Mouse (Mus musculus) urinary bladder, postnatal 36 days (tissue): Measurements from ENCODE around the gene Spr.
A peak's percentile ranks its signal among the peaks of the same experiment; 100 is the strongest.
"Not testable (repeated sequence)": the region's sequence is repeated elsewhere in the genome, so short reads cannot be mapped to it uniquely, and the experiment has no call there.

Experiments used
- DNase-seq, 2 experiments: peaks; one replicate each; pipeline ENCODE4 v3.0.0; 2022; ENCODE audit warnings: low spot score in 2 of 2, mixed read lengths in 1 of 2

The Spr gene

GRCm38 (mm10) chr6:85137217-85138035, at the start of gene Spr:
TSS of gene Spr (minus strand) at chr6:85137766.
- DNase-seq = peak; percentile 91 to 95

DNA sequence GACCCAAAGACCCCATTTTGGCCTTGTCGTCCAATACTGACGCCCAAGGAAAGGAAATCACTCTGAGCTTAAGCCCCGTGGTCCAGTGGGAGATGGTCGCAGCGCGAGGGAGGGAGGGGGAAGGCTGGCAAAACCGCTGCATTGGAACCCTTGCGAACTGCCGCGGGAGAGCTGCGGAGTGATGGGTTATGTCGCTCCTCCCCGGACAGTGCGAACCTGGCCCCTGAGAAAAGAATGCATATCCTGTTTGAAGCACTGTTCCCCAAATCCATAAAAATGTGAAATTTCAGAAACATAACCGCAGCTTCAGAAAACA, 49.1 kb upstream of the Spr start:
- DNase-seq = no peak

- no peak for DNase-seq
These were observed 48.6 kb upstream of the Spr start for GRCm38 (mm10) chr6:85186033-85186743.

- DNase-seq = no peak
These were observed 46.4 kb upstream of the Spr start for GRCm38 (mm10) chr6:85183951-85184350.

DNA sequence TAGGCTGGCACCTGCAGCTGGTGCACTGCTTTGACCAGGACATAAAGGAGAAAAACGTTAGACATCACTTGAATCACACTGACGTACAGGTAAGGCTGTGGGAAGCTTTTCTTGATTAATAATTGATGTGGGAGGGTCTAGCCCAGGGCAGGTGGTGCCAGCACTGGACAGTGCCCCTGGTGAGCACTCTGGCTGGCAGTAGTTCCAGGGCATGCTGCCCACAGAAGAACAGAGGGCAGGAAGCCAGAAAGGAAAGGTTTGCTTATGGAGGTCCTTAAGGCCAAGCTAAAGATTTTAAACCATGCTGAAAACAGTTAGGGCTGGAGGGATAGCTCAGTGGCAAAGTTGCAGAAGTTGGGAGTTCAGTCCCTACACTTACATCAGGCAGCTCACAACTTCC, 42.5 kb upstream of the Spr start:
- no peak for DNase-seq

- no peak for DNase-seq
These were observed 42.0 kb upstream of the Spr start for GRCm38 (mm10) chr6:85179569-85179968.

- DNase-seq = no peak
These were observed 27.9 kb upstream of the Spr start for GRCm38 (mm10) chr6:85165440-85165921.

- peak; percentile 48 to 63 for DNase-seq
These were observed 22.8 kb upstream of the Spr start for GRCm38 (mm10) chr6:85160201-85160923.

DNA sequence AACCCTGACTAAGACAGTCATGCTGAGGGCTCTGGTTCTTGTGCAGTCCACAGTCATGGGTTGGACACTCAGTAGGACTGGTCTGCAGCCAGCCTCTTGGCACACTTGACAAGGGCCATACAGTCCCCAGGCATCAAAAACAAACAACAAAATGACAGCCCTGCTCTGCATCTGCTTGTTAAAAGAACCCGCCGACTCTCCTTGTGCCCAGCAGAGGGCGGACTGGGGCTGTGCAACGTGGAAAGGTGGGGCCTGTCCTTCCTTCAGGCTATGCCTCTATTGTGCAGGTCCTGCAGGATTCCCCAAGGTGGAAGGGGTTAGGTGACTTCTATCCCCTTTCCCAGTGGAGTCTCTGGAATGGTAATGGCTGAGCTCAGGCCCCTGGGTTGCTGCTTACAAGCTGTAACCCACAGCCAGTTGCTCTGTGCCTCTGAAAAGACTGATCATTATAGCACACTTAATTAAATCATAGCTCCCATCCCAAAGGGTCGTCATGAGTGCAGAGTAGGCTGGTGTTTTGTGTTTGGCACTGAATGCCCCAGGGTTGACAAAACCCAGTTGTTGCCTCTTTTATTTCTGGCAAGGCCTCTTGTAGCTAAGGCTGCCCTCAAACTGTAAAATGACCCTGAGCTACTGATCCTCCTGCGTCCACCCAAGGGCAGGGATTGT, 21.7 kb upstream of the Spr start:
- DNase-seq = peak; percentile 28 to 33

GRCm38 (mm10) chr6:85158040-85158804, 20.7 kb upstream of the Spr start:
- not testable (repeated sequence) for DNase-seq

DNA sequence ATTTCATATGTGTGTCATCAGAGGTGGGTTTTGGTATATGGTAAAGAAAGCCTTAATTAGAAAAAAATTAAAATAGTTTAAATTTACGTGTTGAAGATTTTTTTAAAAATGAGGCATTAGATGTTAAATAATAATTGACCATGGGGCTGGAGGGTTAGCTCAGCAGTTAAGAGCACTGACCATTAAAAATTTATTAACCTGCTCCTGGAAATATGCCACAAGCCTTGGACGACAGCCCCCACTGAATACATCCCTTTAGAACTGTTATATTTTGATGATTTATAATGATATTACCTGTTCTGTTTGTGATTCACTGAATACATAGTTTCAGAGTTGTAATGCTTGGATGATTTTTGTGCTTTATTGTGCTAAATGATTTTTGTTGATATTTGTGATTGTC, 19.0 kb upstream of the Spr start:
- DNase-seq = not testable (repeated sequence)

DNA sequence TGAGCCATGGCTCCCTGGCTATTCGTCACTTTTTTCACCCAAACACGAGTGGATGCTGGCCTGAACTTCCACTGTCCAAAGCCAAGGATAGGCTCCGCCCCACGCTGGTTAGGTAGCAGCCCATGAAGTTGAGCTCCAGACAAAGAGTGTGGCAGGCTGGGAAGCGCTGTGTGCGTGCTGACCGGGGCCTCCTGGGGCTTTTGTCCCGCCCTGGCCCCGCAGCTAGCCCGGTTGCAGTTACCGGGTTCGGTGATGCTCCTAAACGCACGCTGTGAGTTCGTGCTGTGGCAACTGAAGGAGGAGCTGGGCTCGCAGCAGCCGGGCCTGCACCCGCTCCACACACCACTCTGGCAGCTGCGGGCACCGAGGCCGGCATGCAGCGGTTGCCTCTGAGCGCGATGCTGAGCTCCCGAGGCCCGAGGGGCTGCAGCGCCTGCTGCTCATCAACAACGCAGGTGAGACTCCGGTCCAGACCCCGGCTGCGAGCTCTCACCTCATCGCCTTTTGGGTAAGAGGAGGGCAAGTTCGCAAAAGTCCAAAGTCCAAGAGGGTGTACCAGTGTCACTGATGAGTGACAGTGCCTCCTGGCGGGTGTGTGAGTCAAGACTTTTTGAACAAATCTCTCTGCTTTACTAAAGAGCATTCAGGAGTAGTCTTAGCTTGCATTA, 17.4 kb upstream of the Spr start:
- peak; percentile 24 to 35 for DNase-seq

GRCm38 (mm10) chr6:85153970-85154540, 16.5 kb upstream of the Spr start:
- DNase-seq = peak; percentile 46 to 60

DNA sequence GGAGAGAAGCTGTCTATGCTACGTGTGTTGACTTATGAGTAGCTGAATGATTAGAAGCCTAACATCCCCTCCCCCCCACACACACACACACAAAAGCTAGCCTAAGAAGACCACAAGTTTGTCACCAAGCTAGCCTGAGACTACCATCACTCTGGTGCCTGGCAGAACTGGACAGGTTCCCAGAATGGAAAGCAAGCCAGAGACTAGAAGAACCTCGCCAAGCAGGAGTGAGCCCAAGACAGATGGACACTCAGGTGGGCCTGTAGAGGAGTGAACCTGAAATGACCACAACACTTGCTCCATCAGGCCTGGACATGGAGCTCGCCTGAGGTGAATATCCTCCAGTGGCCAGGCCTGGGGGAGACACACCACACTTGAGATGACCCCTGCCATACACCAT, 12.8 kb upstream of the Spr start:
- no peak for DNase-seq

- no peak for DNase-seq
These were observed 10.1 kb upstream of the Spr start for GRCm38 (mm10) chr6:85147636-85148035.

DNA sequence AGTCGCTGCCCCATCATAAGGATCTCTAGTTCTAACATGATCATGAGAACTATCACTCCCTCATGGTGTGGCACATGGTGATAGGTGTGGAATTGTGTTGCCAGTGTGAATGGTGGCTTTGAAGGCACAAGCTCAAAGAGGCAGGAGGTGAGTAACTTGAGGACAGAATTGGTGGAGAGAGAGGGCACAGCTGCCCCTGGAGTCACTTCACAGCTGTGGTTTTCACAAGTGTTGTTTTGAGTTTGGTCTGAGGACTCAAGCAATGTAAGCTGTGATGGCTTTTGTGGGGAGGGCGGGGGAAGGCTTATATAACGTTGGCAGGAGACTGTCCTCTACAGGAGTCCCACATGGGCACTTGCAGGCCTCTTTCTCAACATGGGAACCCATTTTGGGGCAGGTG, 6.9 kb upstream of the Spr start:
- DNase-seq = no peak

DNA sequence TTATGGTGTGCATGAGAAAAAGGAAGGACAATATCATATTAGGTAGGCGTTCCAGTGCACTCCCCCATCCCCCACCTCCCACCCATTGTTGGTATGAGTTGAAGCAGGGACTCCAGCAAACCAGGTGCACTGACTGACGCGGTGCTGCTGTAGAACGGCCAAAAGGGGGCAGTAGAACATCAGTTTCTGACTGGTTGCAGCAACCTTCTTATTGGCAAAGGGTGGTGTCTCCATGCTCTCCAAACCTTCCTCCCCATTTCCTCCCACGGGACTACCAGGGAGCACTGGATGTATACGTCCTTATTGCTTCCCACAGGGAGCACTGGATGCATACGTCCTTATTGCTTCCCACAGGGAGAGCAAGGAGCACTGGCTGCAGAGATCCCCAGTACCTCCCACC, 3.4 kb upstream of the Spr start:
- DNase-seq = peak in 1 of 2 experiments; percentile 34

DNA sequence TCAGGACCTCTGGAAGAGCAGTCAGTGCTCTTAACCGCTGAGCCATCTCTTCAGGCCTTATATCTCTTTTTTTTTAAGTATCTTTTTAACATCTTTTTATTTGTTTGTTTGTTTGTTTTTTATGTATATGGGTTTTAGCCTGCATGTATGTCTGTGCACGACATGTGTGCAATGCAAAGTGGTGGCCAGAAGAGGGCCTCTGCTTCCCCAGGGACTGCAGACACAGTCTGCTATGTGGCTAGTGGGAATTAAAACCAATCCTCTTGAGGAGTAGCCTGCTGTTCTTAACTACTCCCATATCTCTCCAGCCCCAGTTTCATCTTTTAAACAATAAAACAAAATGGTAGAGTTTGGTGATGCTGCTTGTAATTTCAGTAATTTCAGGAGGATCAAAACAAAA, 2.0 kb upstream of the Spr start:
- DNase-seq = no peak

DNA sequence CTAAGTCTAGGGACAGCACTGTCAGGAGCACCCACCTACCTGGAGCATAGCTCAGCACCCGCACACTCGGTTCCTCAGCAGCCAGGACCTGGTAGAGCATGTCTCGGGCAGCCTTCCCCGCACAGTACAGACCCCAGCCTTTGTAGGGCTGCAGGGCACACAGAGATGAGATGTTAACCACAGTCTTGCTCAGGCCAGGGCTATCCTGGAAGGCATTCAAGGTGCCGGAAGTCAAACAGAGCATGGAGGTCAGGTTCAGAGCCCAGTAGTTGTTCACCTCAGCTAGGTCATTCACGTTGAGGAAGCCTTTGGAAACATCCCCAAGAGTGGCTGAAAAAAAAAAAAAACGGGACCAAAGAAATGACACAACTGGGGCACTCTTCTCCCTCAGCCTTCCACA, 782 bp downstream of the Spr start:
- DNase-seq = not testable (repeated sequence)

GRCm38 (mm10) chr6:85132794-85133193, 4.8 kb downstream of the Spr start:
- peak in 1 of 2 experiments; percentile 9 for DNase-seq
